Mouse (Mus musculus) right cerebral cortex, adult 2 months (tissue): ENCODE results near the gene Nim1k.

Source experiments
- DNase-seq, 2 experiments: peaks; one replicate each; pipeline ENCODE4 v3.0.0; 2021 to 2022; ENCODE audit warnings: low spot score in 2 of 2

The Nim1k gene

GRCm38 (mm10) chr13:119755681-119756471 is at the start of gene Nim1k:
Gene Nim1k (minus strand): TSS chr13:119755882.
- DNase-seq, result peak; percentile 81 to 85

- no peak for DNase-seq
These were observed 42.0 kb upstream of the Nim1k start for GRCm38 (mm10) chr13:119797656-119798055.

DNA sequence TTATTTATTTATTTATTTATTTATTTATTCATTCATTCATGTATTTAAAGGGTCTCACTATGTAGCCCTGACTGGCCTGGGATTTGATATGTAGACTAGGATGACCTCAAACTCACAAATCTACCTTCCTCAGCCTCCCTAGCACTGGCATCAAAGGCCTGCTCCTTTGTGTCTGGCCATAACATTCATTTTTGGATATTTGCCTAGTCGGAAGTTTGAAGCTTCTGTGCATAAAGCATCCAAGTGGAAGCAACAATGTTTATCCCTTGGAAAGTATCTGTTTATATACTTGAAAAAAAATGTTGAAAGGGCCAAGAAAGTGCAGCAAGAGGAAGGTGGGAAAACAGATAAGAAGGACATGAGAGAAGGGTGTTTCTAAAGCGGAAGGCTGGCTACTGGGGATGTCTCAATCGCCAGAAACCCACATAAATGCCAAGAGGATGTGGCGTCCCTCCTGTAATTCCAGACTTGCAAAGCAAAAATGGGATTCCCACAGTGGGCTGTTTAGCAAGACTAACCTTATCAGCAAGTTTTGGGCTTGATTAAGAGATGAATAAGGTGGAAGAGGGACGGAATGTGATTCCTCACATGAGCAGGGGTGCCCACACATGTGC is 37.2 kb upstream of the Nim1k start:
- no peak for DNase-seq

DNA sequence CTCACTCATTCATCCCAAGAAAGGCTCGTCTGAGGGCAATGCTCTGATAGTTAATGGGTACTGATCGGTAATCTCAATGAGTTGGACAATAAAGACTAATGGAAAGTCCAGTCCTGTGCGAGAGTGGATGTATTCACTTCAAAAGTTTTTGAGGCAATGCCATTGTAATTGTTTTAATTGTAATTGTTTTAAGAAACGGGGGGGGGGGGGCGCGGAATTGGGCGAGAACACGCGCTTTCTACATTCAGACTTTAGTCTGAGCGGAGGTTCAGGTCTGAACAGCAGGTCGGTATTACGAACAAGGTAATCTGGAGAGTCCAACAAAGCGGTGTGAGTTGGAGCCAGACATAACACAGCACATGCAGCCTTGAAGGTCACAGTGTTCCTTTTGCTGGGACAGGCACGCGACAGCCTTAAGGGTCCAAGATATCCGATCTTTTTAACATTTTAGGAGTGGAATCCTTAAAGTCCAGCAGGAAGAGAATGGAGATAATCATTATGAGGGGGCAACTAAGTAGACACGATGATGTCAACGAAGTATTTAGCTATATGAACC is 36.0 kb upstream of the Nim1k start:
- no peak for DNase-seq

DNA sequence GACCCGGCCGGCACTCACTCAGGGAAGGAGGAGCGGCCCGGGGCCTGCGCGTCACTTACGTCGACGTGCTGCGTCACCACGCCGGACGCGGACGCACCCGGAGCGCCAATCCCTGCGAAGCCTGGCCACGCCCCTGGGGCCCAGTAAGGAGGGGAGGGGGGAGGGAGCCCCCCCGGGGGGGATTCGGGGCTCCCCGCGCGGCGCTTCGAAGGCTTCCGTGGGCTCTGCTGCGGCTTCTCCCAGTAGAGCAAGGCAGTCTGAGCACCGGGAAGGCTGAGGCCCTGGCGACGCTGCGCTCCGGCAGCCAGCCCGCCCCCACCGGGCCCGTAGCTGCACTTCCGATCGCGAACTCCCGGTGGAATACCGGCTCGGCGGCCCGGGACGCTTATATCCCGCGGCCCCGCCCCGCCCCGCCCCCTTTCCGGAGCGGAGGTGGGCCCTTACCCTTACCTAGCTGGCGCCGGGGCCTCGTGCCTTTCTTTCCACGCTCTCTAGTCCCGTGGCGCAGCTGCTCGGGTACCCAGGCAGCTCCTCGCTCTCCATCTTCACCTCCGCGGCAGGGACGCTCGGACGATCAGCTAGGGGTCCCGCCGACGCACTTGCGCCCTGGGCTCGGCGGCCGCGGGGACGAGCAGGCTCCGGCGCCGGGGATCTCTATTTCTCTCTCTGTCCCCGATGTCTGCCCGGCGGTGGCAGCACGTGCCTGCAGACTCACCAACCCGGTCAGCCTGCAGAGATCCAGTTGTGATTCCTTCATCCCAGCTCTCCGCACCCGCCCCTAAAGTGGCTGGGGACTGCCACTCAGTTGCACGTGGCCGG is 35.3 kb upstream of the Nim1k start, which contains the start of gene Zfp131:
Zfp131 (minus strand) TSS at position 129 of the 819 bp plus-strand sequence.
- peak; percentile 89 to 93 for DNase-seq

GRCm38 (mm10) chr13:119789851-119790717 is 34.4 kb upstream of the Nim1k start:
- DNase-seq, result peak; percentile 53 to 69

GRCm38 (mm10) chr13:119783581-119783980 is 27.9 kb upstream of the Nim1k start:
- DNase-seq, result no peak

DNA sequence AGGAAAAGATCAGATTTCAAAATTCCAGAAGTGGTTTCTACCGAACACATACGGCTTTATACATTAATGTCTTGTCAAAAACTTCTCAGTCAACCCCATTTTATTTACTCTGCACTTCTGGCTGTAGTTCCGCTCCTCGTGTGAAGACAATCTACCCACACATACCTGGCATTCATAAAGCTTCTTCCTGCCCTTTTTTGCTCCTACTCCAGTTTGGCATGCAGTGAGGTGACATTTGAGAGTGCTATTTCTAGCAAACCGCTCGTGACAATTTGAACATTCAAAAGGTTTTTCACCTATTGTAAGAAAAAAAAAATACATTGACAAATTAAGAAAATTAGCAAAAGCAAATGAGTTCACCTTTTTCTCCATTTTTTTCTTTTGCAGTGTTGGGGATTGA is 12.9 kb upstream of the Nim1k start:
- no peak for DNase-seq

- DNase-seq, result no peak
These were observed 10.8 kb upstream of the Nim1k start for GRCm38 (mm10) chr13:119766480-119766879.

- no peak for DNase-seq
These were observed 1.1 kb upstream of the Nim1k start for GRCm38 (mm10) chr13:119756831-119757230.

- DNase-seq, result peak in 1 of 2 experiments; percentile 31
These were observed 538 bp downstream of the Nim1k start for GRCm38 (mm10) chr13:119755141-119755547.

DNA sequence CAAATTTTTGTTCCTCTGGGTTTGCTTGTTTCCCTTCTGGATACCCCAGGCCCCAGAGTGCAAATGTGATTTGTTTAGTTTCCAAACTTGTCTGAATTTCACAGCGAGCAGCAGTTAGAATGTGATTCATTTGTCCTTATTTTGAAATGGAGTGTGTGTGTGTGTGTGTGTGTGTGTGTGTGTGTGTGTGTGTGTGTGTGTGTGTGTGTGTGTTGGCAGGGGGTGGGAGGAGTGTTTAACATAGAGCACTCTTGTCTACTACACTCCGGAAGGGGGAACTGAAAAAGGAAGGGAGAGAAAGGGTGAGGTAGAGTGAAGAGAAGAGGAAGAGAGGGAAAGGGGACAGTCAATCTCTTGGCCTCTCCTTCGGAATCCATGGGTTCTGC is 1.1 kb downstream of the Nim1k start:
- DNase-seq, result no peak

DNA sequence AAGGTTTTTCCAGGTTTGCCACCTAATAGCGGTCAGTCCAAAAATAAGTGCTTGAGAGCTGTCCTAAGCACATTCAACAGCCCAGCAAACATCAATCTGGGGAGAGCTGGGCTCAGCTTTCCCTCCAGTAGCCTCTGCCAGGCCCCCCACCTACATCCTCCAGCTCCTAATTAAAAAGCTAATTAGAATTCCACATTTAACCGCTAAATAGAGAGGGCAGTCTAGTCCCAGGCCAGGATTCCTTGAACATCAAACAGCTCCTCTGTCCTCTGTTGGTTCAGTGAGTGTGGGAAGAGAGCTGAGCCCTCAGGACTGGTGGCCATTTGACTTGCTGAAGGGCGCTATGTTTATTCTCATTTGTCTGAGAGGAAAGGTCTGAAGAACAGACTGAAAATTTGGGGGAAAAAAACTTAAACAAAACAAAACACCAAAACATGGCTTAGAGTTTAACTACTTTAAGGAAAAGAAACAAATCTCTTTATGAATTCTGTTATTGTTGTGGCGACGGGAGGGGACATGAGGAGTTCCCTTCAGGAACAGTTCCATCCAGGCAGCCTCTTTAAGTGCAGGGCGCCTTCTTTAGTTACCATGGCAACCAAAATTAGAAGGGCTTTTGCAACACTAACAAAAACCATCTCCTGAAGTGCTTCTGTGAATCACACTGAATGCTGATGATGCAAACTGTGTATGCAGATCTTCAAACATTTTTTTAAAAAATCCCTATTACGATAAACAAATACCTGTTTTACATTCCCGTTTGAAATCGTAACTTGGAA is 1.6 kb downstream of the Nim1k start:
- peak in 1 of 2 experiments; percentile 35 for DNase-seq

GRCm38 (mm10) chr13:119746930-119747329 is 8.8 kb downstream of the Nim1k start:
- no peak for DNase-seq

GRCm38 (mm10) chr13:119743470-119743869 is 12.2 kb downstream of the Nim1k start:
- no peak for DNase-seq

DNA sequence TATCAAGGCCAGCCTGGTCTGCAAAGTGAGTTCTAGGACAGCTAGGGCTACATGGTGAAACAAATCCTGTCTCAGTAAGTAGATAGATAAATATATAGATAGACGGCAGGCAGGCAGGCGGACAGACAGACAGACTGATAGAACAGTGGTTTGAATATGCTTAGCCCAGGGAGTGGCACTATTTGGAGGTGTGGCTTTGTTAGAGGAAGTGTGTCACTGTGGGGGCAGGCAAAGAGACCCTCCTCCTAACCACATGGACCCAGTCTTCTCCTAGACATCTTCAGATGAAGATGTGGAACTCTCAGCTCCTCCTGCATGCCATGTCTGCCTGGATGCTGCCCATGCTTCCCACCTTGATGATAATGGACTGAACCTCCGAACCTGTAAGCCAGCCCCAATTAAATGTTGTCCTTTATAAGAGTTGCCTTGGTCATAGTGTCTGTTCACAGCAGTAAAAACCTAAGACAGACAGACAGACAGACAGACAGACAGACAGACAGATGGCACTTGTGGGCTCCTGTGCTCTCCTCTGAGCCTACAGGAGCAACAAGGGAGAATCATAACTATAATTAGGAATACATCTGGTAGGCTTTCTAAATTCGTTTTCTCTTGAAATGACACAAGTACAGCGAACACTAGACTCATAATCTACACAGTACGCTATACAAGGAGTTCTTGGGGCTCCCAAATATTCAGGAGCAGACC is 12.8 kb downstream of the Nim1k start:
- DNase-seq, result no peak

DNA sequence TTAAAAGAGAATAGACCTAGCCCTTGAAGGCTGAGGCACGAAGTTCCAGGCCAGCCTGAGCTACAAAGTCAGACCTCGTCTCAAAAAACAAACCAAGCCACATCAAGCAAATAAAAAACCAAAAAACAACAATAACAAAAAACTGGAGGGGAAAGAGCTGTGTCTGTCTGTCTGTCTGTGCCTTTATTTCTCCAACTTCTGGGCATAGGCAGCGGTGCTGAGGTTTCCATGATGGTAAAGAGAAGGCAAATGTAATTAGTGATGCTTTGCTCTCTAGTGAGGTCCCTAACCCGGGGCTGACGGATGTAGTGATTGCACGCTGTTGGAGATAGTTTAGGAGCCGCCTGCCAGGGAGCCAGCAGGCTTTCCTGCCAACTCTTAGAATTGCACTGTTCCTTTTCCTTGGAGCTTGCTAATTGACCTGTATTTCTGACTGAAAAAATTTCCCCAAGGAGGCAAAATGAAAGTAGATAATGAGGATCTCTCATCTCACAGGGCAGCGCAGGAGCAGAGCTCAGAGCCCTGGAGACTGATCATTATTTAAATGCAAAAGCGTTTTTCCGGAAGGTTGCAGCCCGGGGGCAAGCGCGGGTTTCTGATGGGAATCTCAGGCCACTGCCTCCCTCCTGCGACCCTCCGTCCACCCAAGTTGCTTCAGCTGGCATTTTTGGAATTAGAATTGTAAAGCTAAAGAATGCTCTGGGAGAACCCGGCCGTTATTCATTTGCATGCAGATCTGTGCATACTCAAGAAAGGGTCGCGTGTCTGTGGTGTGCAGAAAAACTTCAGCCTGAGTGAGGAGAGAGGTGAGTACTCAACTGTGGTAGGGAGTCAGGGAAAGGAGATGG is 14.1 kb downstream of the Nim1k start:
- no peak for DNase-seq

GRCm38 (mm10) chr13:119731448-119731847 is 24.2 kb downstream of the Nim1k start:
- no peak for DNase-seq

DNA sequence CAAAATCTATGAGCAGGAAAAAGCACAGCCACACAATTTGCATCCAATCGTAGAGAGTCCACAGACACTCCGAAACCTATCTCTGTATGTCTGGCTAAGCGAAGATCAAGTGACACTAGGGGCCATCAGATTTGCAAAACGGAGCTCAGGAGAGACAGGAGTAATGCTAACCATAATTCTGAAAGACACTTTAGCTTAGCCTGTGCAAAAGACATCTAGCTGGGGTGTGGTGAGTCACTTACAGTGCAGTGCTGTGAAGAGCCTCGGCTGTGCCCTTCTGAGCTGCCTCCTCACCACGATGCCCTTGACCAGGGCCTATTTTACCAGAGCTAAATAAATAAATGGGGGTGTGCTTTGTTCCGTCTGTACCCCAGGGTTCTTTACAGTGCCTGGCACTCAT is 26.3 kb downstream of the Nim1k start:
- no peak for DNase-seq
